Mouse (Mus musculus) ES-E14 (cell line): Measurements from ENCODE around the gene Kansl2.

Source experiments
- CHD2 ChIP-seq: IDR thresholded peaks from 2 replicates; pipeline ENCODE4 v1.6.1; 2014; ENCODE audit warnings: mild to moderate bottlenecking, low read depth, low read length, inconsistent platforms
- HCFC1 ChIP-seq: IDR thresholded peaks from 2 replicates; pipeline ENCODE4 v1.6.1; 2012; ENCODE audit warnings: low read length, inconsistent platforms, borderline replicate concordance; ENCODE audit not compliant: insufficient read depth
- MAFK ChIP-seq: IDR thresholded peaks from 2 replicates; pipeline ENCODE4 v1.6.1; 2014; ENCODE audit warnings: mild to moderate bottlenecking, low read depth, low read length, inconsistent platforms; ENCODE audit not compliant: insufficient read depth
- ZC3H11A ChIP-seq: IDR thresholded peaks from 2 replicates; pipeline ENCODE4 v1.6.1; 2012; ENCODE audit warnings: low read depth, mild to moderate bottlenecking, inconsistent platforms, low read length, borderline replicate concordance
- ZNF384 ChIP-seq: IDR thresholded peaks from 2 replicates; pipeline ENCODE4 v1.6.1; 2012; ENCODE audit warnings: low read depth, low read length, inconsistent platforms

DNA sequence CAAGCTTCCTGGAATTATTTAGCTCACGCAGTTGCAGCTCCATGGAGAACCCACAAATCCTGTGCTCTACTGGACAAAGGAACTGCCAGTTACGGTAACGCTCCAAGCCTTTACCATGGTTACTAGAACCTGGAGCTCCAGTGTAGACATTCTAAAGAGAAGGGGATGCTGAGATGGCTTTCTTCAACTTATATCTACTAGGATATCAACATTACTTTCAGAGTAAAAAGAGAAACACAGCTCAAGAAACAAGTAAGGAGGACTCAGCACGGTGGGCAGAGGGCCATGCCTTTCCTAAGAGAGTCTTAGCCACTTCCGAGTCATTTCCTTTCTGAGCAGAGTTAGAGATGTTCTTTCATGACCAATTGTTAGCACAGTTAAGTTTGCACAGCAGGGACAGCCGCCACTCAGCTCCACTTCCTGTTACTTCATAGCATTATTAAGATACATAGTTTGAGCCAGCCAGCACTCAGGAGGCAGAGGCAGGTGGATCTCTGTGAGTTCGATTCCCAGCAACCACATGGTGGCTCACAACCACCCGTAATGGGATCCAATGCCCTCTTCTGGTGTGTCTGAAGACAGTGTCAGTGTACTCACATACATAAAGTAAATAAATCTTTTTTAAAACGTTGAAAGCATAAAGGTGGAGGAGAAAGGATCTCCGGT, 36.9 kb upstream of the Kansl2 start, which contains the start of the genes Ccnt1 and 4930415O20Rik:
- TF ChIP-seq ZC3H11A (no peak), HCFC1 (no peak), CHD2 (no peak), MAFK (no peak), ZNF384 (no peak)
